Mouse (Mus musculus) thymus, postnatal 36 days (tissue): ENCODE results near the gene Magi2.

Experiments used
- DNase-seq, 2 experiments: peaks; one replicate each; pipeline ENCODE4 v3.0.0; 2022; ENCODE audit warnings: mixed read lengths in 2 of 2

The Magi2 gene

GRCm38 (mm10) chr5:19973852-19974251, 747.0 kb downstream of the Magi2 start:
- no peak for DNase-seq

GRCm38 (mm10) chr5:19981518-19981917, 754.7 kb downstream of the Magi2 start:
- DNase-seq = no peak

GRCm38 (mm10) chr5:19982031-19982430, 755.2 kb downstream of the Magi2 start:
- DNase-seq = no peak

DNA sequence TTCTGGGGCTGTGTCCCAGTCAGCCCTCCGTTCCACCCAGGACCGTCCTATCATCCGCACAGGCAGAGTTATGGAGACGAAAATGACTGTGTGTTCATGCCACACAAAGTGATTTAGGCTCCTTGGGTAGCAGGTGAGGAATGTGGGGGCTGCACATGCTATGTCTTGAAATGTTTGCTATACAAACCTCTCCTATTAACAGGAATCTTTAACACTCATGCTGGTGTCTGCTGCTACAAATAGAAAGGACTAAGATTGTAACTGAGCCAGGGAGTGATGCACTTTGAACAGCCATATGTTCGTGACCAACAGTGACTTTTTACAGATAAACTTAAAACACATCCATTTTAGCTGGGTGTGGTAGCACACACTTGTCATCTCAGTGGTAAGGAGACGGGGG, 772.6 kb downstream of the Magi2 start:
- no peak for DNase-seq

DNA sequence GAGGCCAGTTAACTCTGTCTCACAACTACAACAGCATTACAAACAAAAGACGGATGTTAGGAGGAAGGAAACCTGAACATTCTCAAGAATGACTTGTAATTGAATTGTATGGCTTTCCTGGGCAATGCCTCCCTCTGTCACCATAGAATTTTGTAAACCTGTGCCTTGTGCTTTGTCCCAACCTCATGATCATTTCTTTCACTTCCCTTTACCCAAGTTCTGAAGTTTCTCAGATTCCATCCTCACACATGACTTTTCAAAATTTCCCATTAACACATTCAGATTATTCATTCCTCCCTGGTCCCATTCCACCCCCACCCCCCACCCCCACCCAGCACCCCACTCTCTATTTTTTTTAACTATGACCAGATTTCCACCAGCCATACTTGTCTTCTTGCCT, 773.1 kb downstream of the Magi2 start:
- DNase-seq = no peak

GRCm38 (mm10) chr5:20006616-20007015, 779.8 kb downstream of the Magi2 start:
- no peak for DNase-seq

- no peak for DNase-seq
These were observed 780.4 kb downstream of the Magi2 start for GRCm38 (mm10) chr5:20007246-20007645.

DNA sequence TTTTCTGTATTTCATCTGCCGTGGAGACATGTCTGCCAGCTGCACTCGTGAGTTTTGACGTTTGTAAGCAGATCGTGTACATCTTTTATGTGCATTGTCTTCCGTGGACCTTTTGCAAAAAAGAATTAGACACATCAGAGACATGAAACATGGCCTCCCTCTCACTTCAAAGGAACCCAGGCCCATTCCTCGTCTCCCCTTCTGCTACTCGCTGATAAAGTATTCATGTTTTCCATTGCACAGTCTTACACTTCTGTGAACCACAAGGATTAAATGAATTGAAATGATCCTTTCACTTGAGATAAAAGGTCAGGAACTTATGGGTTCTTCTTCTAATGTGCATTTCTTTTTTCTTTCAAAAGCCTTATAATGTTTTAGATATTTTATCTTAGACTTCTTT, 783.4 kb downstream of the Magi2 start:
- DNase-seq = no peak

- no peak for DNase-seq
These were observed 791.2 kb downstream of the Magi2 start for GRCm38 (mm10) chr5:20018063-20018462.

DNA sequence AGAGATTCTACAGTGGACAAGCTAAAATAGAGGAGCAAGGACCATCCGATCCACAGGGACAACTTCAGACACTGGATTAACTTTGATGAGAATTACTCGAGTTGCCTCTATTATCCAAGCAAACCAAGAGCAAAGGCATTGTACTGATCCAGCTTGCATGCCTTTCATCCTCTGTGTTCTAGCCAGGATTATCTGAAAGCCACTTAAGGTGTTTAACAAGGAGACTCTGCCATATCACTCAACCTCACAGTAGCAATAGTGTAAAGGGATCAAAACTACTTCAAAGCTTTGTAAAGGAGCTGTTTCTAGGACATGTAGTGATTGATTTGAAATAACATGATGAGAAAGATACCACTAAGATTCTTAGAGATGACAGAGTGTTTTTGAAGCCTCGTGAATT, 819.8 kb downstream of the Magi2 start:
- no peak for DNase-seq

DNA sequence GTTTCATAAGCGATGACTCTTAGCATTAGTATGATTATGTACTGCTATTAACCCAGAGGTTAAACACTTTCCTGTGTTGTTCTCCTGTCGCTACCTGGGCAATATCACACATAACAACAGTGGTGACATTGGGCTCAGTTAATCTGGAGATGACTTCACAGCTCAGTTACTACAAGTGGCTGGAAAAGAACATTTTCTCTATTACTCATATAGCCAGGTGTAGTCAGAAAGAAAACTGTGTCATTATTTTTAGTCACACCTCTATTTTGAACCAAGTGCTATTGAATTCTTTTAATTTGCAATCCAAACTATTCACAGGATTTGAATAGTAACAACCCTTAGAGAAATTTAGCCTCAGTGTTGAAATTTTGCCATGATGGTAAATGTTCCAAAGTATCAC, 821.5 kb downstream of the Magi2 start:
- no peak for DNase-seq

- DNase-seq = no peak
These were observed 823.4 kb downstream of the Magi2 start for GRCm38 (mm10) chr5:20050284-20050683.

- DNase-seq = no peak
These were observed 828.2 kb downstream of the Magi2 start for GRCm38 (mm10) chr5:20055000-20055399.

GRCm38 (mm10) chr5:20056074-20056842, 829.4 kb downstream of the Magi2 start:
- DNase-seq = no peak

DNA sequence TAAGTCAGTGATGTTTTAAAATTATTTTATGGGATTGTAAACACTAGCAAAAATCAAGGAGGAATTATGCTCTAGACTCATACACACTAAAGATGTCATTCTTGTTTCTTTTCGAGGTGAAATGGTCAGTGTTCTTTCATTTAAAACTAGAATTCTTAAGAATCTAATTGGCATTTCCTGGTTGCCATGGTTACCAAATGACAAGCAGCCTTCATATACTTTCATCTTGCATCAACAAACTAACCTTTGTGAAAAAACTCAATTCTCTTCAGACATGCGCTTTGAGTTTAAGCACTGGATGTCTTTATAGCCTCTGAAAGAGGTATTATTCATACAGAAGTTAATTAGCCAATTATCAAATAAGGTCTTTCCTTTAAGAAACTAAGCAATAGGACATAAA, 830.0 kb downstream of the Magi2 start:
- DNase-seq = no peak

GRCm38 (mm10) chr5:20062011-20062410, 835.2 kb downstream of the Magi2 start:
- peak in 1 of 2 experiments; percentile 12 for DNase-seq

GRCm38 (mm10) chr5:20065081-20065480, 838.2 kb downstream of the Magi2 start:
- DNase-seq = no peak

DNA sequence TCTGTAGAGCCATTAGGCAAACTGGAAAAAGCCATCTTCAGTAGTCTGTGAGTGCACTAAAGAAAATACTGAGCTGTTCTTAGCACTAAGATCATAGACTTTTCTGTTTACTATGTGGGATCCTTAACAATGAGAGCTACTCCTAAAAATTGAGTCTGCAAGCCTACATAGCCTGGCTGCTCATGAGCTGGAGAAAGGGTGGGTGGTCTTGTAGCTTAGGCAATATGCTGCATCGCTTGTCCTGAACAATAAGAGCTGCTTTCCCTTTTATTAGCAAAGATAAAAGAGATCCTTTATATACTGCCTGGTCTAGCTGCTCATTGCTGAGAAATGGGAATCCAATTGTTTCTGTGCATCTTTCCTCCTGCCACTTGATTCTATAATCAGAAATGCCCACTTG, 841.7 kb downstream of the Magi2 start:
- no peak for DNase-seq

DNA sequence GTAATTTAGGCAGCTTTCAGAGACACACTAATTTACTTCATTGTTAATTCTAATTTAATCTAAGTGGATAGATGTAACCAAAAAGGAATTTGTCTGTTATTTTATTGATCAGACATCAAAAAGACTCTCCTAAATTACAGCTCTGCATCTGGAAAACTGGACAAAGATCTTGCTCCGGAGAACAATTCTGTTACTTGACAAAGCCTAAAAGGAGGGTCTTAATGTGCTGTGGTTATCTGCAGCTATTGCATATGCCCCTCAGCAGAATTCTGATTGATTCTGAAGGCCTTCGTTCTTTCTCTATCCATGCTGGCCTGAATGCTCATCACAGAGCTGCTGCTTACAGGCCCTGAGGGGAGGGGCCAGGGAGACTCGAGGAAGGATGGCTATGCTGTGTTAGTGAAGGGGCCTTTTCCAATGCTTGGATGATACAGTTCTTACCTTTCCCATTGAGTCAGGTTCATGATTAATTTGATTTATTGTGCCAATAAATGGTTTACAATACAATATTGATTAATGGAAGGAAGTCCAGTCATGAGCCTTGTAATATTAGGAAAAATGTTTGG, 842.2 kb downstream of the Magi2 start:
- DNase-seq = no peak

GRCm38 (mm10) chr5:20074101-20074500, 847.3 kb downstream of the Magi2 start:
- DNase-seq = no peak

GRCm38 (mm10) chr5:20074867-20075266, 848.0 kb downstream of the Magi2 start:
- no peak for DNase-seq

DNA sequence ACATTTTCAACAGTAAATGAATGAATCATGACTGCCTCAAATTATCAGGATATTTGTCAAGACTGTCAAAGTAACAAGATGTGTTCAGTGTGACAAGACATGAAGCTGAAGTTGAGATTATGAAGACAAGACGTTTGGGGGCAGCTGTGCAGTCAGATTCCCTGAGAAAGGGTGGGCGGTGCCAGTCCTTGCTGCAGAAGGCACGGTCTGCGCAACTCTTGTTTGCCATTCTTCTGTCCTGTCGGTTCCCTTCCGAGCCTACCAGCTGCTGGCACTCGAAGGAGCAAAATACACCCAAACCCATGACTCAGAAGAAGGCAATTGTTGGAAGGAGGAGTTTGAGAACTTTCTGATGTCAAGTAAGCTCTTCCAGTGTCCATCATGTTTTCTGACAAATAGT, 852.1 kb downstream of the Magi2 start:
- no peak for DNase-seq

DNA sequence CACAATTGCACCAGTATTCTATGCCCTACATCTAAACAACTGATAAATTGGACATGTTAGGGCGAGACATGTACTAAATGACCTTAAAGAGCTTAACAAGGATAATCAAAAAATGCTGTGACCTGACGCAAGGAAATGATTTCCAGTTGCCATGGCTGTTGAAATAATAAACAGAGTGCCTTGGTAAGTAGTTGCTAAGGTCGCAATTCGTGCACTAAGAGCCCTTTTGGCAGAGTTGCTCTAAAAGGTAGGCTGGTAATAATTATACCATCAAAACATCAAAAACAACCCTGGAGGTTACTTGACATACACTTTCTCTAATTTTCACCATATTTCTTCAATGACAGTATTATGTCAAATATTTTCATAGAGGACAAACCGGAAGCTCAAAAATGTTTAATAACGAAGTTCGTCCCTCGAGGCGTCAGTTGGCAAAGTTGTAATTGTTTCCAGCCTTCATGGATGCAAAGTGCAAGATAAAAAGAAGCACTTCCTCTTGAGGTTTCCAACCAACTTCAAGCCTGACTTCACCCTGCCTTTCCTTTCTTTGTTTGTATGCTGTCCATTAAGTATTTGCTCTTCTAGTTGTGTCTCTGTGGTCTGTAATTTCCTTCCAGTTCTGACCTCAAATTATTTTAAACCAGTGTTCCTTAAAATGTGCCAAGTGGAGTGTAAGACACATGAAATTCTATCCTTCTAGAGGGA, 853.9 kb downstream of the Magi2 start:
- DNase-seq = no peak

- DNase-seq = no peak
These were observed 855.5 kb downstream of the Magi2 start for GRCm38 (mm10) chr5:20082368-20082767.
